ENCODE assay signal across 9 mouse cellular contexts in genomic region chr14:75455743-75456421, GRCm38 (mm10). TPM values are rescaled to one million over a fixed set of nuclear protein-coding genes. Genes with fewer than 3 reads are reported as not detected.
DNase-seq lines count a peak whose midpoint lies in the region; ATAC-seq lines count a peak whose summit lies in the region.
"Had no signal": no experiment of that assay in that cellular context is flagged by ENCODE, and none has a peak within 500 bp of the region (broad histone marks: within the 10 kb centered on the region; RNA-seq: fewer than 3 reads in every experiment).

Gene Siah3 (plus strand): TSS chr14:75455982.

- peak within 1 kb of the TSS; percentile 67 for H3K4me2 ChIP-seq in kidney, embryonic 16.5 days (replicated peaks; ENCODE audit: low read depth, low read length)
- peak within 1 kb of the TSS; percentile 85 for H3K4me2 ChIP-seq in forebrain, embryonic 14.5 days (ENCODE audit: low read length)
- H3K4me2 ChIP-seq in midbrain, embryonic 11.5 days, result peak within 1 kb of the TSS; percentile 87
- peak within 1 kb of the TSS; percentile 54 for H3K4me2 ChIP-seq in stomach, embryonic 16.5 days (ENCODE audit: low read depth, low read length)

- peak within 1 kb of the TSS; percentile 47 for H3K4me3 ChIP-seq in kidney, embryonic 16.5 days (ENCODE audit: low read length)
- H3K4me3 ChIP-seq in forebrain, embryonic 14.5 days (ENCODE audit: low read depth, low read length), result peak within 1 kb of the TSS; percentile 59
- peak within 1 kb of the TSS; percentile 39 for H3K4me3 ChIP-seq in midbrain, embryonic 11.5 days (ENCODE audit: low read depth, low read length)
- peak within 1 kb of the TSS; percentile 35 for H3K4me3 ChIP-seq in stomach, embryonic 16.5 days (replicated peaks; ENCODE audit: low read length)

- 0 out of 2 replicates have a peak, but pooled peaks cover 7% of the 10 kb centered on the region for H3K27me3 ChIP-seq in kidney, embryonic 16.5 days (ENCODE audit: insufficient read depth, low read length)
- H3K27me3 ChIP-seq in forebrain, embryonic 14.5 days (replicated peaks; ENCODE audit: control insufficient read depth, insufficient read depth, low read length), result no peaks in the 10 kb centered on the region
- no peaks in the 10 kb centered on the region; the same call in 1 of the 2 replicates for H3K27me3 ChIP-seq in midbrain, embryonic 11.5 days (ENCODE audit: control insufficient read depth, insufficient read depth, low read length)
- H3K27me3 ChIP-seq in stomach, embryonic 16.5 days (ENCODE audit: control insufficient read depth, insufficient read depth, low read length), result 0 out of 2 replicates have a peak, but pooled peaks cover 5% of the 10 kb centered on the region

- H3K27ac ChIP-seq in kidney, embryonic 16.5 days (ENCODE audit: low read length), result no peak within 1 kb of the TSS
- peak within 1 kb of the TSS; percentile 93 for H3K27ac ChIP-seq in forebrain, embryonic 14.5 days (ENCODE audit: low read depth, low read length)
- H3K27ac ChIP-seq in midbrain, embryonic 11.5 days (ENCODE audit: low read depth, low read length), result no peak within 1 kb of the TSS
- H3K27ac ChIP-seq in stomach, embryonic 16.5 days (ENCODE audit: low read length), result no peak within 1 kb of the TSS

- H3K9ac ChIP-seq in kidney, embryonic 16.5 days (replicated peaks; ENCODE audit: low read length), result peak within 1 kb of the TSS; percentile 43; the same call in 1 of the 2 replicates
- peak within 1 kb of the TSS; percentile 78 for H3K9ac ChIP-seq in forebrain, embryonic 14.5 days (ENCODE audit: low read length)
- peak within 1 kb of the TSS; percentile 40 for H3K9ac ChIP-seq in midbrain, embryonic 11.5 days (ENCODE audit: low read length)
- H3K9ac ChIP-seq in stomach, embryonic 16.5 days (ENCODE audit: low read length), result peak within 1 kb of the TSS; percentile 47; the same call in 1 of the 2 replicates

- peaks cover 16% of the 10 kb centered on the region for H3K4me1 ChIP-seq in kidney, embryonic 16.5 days (ENCODE audit: insufficient read depth, low read length)
- peaks cover 31% of the 10 kb centered on the region for H3K4me1 ChIP-seq in forebrain, embryonic 14.5 days (ENCODE audit: control insufficient read depth, insufficient read depth, low read length)
- peaks cover 9% of the 10 kb centered on the region for H3K4me1 ChIP-seq in midbrain, embryonic 11.5 days (ENCODE audit: control insufficient read depth, insufficient read depth, low read length)
- H3K4me1 ChIP-seq in stomach, embryonic 16.5 days (ENCODE audit: control insufficient read depth, insufficient read depth, low read length), result peaks cover 10% of the 10 kb centered on the region; the same call in 1 of the 2 replicates

- no peaks in the 10 kb centered on the region for H3K36me3 ChIP-seq in kidney, embryonic 16.5 days (ENCODE audit: insufficient read depth, low read length)
- H3K36me3 ChIP-seq in forebrain, embryonic 14.5 days (ENCODE audit: control insufficient read depth, insufficient read depth, low read length), result no peaks in the 10 kb centered on the region
- no peaks in the 10 kb centered on the region for H3K36me3 ChIP-seq in midbrain, embryonic 11.5 days (ENCODE audit: control insufficient read depth, insufficient read depth, low read length)
- H3K36me3 ChIP-seq in stomach, embryonic 16.5 days (ENCODE audit: control insufficient read depth, insufficient read depth, low read length), result no peaks in the 10 kb centered on the region

- no peak for DNase-seq in kidney, postnatal 25 days
- DNase-seq in forebrain, embryonic 14.5 days (ENCODE audit: low spot score), result peak; percentile 91
- DNase-seq in layer of hippocampus, adult 8-10 months (ENCODE audit: low spot score in 2 of 2), result peak; percentile 48 to 64
- DNase-seq in midbrain, embryonic 11.5 days (ENCODE audit: low spot score, missing footprints), result peak; percentile 96
- no peak for DNase-seq in urinary bladder, adult 18-20 months (ENCODE audit: low spot score in 2 of 2)

- H3K9me3 ChIP-seq in kidney, embryonic 16.5 days (ENCODE audit: low read length), result no peaks in the 10 kb centered on the region
- H3K9me3 ChIP-seq in forebrain, embryonic 14.5 days (replicated peaks; ENCODE audit: control insufficient read depth, low read length), result no peaks in the 10 kb centered on the region
- H3K9me3 ChIP-seq in midbrain, embryonic 11.5 days (ENCODE audit: control insufficient read depth, low read length), result no peaks in the 10 kb centered on the region
- H3K9me3 ChIP-seq in stomach, embryonic 16.5 days (replicated peaks; ENCODE audit: control insufficient read depth, low read length), result no peaks in the 10 kb centered on the region

- 16% methylated on average over 18 of the region's 18 CpGs for WGBS in kidney, embryonic 16.5 days
- WGBS in forebrain, embryonic 14.5 days, result 2% methylated on average over 18 of the region's 18 CpGs
- WGBS in midbrain, embryonic 11.5 days, result 11% methylated on average over 18 of the region's 18 CpGs
- WGBS in stomach, embryonic 16.5 days, result 9% methylated on average over 18 of the region's 18 CpGs

- no peak for ATAC-seq in kidney, embryonic 16.5 days (ENCODE audit: low FRiP score, low TSS enrichment)
- ATAC-seq in cerebellum, adult (ENCODE audit: insufficient number of reproducible peaks, low FRiP score, low TSS enrichment), result peak; percentile 43
- ATAC-seq in forebrain, embryonic 14.5 days, result peak; percentile 51
- peak; percentile 58 for ATAC-seq in midbrain, embryonic 11.5 days (ENCODE audit: low FRiP score)
- ATAC-seq in stomach, embryonic 16.5 days (ENCODE audit: insufficient read depth, low FRiP score), result peak; percentile 27; the same call in 1 of the 2 replicates

RNA-seq across cellular contexts. Expression of gene Siah3, which starts in this region (rescaled TPM):
- 0.07 and 0.21 TPM in 2 replicates for polyA plus RNA-seq in kidney, embryonic 16.5 days (2015; fragmentation: Nextera tagmentation; extraction: Ambion mirVana)
- 5.4 and 7.0 TPM in 2 replicates for polyA plus RNA-seq in forebrain, embryonic 14.5 days (2014; fragmentation: Nextera tagmentation; extraction: Ambion mirVana)
- total RNA-seq in layer of hippocampus, adult 8-10 months (2022), result 1 to 10 TPM; 6.9 to 8.0 (median 7.8) TPM
- polyA plus RNA-seq in midbrain, embryonic 11.5 days (2014; fragmentation: Nextera tagmentation; extraction: Ambion mirVana), result 1.1 and 1.4 TPM in 2 replicates
- 0.10 and 0.12 TPM in 2 replicates for polyA plus RNA-seq in stomach, embryonic 16.5 days (2015; fragmentation: Nextera tagmentation; extraction: Ambion mirVana)
- polyA plus RNA-seq: Patski had no signal

Comparison
In these comparisons a context has a peak if more than half of its experiments do, and no peak if none do; other contexts are left out.
1. Peak in ATAC-seq, H3K4me3 ChIP-seq, H3K9ac ChIP-seq and H3K4me2 ChIP-seq in stomach, embryonic 16.5 days; RNA of the gene not detected or under 1 TPM.
2. DNase-seq: peak in forebrain, embryonic 14.5 days (single experiment), layer of hippocampus, adult 8-10 months (2 of 2) and midbrain, embryonic 11.5 days (single experiment); none in kidney, postnatal 25 days (0 of 2) and urinary bladder, adult 18-20 months (0 of 2).
3. Peak in every context shown above with its lines, with median percentiles within 50 percentile points of each other: H3K4me2 ChIP-seq, H3K4me3 ChIP-seq and H3K9ac ChIP-seq.